Mouse (Mus musculus): ENCODE measurements around the gene Per3.

DNA sequence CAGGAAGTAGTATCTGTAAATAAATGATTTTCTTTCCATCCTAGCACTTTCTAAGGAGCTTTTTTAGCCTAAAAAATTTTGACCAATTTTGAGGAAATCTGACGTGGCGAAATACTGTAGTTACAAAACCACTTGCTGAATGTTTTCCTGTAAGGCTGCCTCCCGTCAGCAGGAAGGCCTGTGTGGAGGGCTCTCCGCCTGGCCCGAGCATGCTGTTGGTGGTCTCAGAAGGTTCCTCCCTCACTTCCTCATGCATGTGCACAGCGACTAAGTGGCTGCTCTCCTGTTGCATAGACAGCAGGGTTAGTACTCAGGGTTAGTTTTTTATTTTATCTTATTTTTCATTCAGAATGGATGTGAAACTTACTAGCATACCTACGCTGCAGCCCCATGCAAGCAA is 26.5 kb upstream of the Per3 start:
- TF ChIP-seq TAL1 (IDR thresholded peaks at IDR 0.05; ENCODE audit: low read length) (no peak), GATA1 (IDR thresholded peaks at IDR 0.05; ENCODE audit: low read length) (no peak)
